In the genomic region with DNA sequence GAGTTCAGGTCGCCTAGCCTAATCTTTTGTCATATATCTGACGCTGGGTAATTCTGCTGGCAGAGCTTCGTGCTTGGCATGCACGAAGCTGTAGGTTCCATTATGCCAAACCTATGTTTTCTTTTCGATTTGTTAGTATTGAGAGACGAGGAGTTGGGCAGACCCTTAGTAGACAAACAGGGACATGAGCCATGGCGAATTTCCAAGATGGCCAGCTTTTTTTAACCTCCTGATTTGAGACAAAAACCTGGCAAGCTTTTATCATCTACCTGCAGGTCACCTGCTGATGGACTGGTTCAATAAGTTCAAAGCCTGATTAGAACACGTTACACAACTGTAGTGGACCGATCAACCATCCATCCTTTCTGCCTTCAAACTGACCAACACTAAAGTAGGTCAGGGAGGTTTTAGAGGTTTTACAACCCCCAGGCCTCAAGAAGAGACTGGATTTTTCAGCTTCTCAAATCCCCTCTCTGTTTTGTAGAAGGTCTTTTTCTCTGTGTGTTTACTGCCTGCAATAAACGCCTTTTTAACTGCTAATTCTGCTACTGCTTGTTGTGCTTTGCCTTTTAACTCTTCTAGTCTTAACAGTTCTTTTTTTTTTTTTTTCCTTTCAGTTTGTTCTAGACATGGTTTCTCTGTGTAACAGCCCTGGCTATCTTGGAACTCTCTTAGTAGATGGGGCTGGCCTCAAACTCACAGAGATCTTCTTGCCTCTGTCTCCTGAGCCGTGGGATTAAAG, we compare ENCODE assay signal across 8 mouse cellular contexts. TPM values are rescaled to one million over a fixed set of nuclear protein-coding genes. Genes with fewer than 3 reads are reported as not detected.
A peak's percentile ranks its signal among the peaks of the same experiment; 100 is the strongest.
DNase-seq lines count a peak whose midpoint lies in the region; ATAC-seq lines count a peak whose summit lies in the region.

No protein-coding gene starts in this region.

- no peak for ATAC-seq in midbrain, embryonic 16.5 days

- no peaks in the 10 kb centered on the region for H3K36me3 ChIP-seq in midbrain, embryonic 16.5 days (ENCODE audit: control insufficient read depth, insufficient read depth, low read length)

- intact Hi-C loops in gastrocnemius, postnatal 36 days (cut with DNase I): no loop called here

- peak overlapping the region; percentile 93 for H3K4me3 ChIP-seq in midbrain, embryonic 16.5 days (ENCODE audit: low read depth, low read length)

- no peaks in the 10 kb centered on the region for H3K27me3 ChIP-seq in midbrain, embryonic 16.5 days (ENCODE audit: control insufficient read depth, insufficient read depth, low read depth, low read length)

- H3K4me2 ChIP-seq in midbrain, embryonic 16.5 days (ENCODE audit: low read length): peak overlapping the region; percentile 58

- peaks cover 21% of the 10 kb centered on the region for H3K4me1 ChIP-seq in midbrain, embryonic 16.5 days (ENCODE audit: control insufficient read depth, insufficient read depth, low read length)

- 37% methylated on average over 11 of the region's 11 CpGs for WGBS in midbrain, embryonic 16.5 days

- DNase-seq in adrenal gland, postnatal 25 days: peak; percentile 4
- DNase-seq in adrenal gland, postnatal 4 days (ENCODE audit: low spot score in 2 of 2): no peak
- peak; percentile 7 for DNase-seq in right cerebral cortex, adult 18-20 months
- DNase-seq in right cerebral cortex, postnatal 36 days (ENCODE audit: low spot score in 2 of 2): no peak
- DNase-seq in forelimb bud, embryonic 11.5 days (ENCODE audit: low read depth, low spot score): peak; percentile 5
- peak; percentile 12 to 23 for DNase-seq in kidney, postnatal 36 days
- no peak for DNase-seq in gastrocnemius, postnatal 36 days

- peak overlapping the region; percentile 70 for H3K27ac ChIP-seq in midbrain, embryonic 16.5 days (ENCODE audit: low read length)

- H3K9ac ChIP-seq in midbrain, embryonic 16.5 days (ENCODE audit: low read depth, low read length): peak overlapping the region; percentile 50

- H3K9me3 ChIP-seq in midbrain, embryonic 16.5 days (replicated peaks; ENCODE audit: control insufficient read depth, low read length, poor library complexity, severe bottlenecking): no peaks in the 10 kb centered on the region

RNA-seq across cellular contexts. Expression of a gene that starts 0.8 kb away (rescaled TPM):
- total RNA-seq in adrenal gland, postnatal 25 days (2021): 38.1 and 41.6 TPM in 2 replicates
- total RNA-seq in adrenal gland, postnatal 4 days (2021): 10 to 100 TPM; 33.7 to 41.5 TPM
- polyA plus RNA-seq in midbrain, embryonic 16.5 days (2015; fragmentation: Nextera tagmentation; extraction: Ambion mirVana): 15.3 and 16.0 TPM in 2 replicates
- 10 to 100 TPM; 14.8 to 15.3 TPM for total RNA-seq in gastrocnemius, postnatal 36 days (2021)

RNA-seq across cellular contexts. Expression of a gene that starts 1.1 kb away (rescaled TPM):
- total RNA-seq in adrenal gland, postnatal 25 days (2021): not detected in 2 replicates
- under 1 TPM in 1 of 2 experiments, not detected in 1; 0.22 TPM for total RNA-seq in adrenal gland, postnatal 4 days (2021)
- not detected in 2 replicates for polyA plus RNA-seq in midbrain, embryonic 16.5 days (2015; fragmentation: Nextera tagmentation; extraction: Ambion mirVana)
- total RNA-seq in gastrocnemius, postnatal 36 days (2021): not detected

RNA-seq across cellular contexts. Expression of a gene that starts 59.2 kb away (rescaled TPM):
- not detected in 2 replicates for total RNA-seq in adrenal gland, postnatal 25 days (2021)
- under 1 TPM; 0.08 to 0.20 TPM for total RNA-seq in adrenal gland, postnatal 4 days (2021)
- polyA plus RNA-seq in midbrain, embryonic 16.5 days (2015; fragmentation: Nextera tagmentation; extraction: Ambion mirVana): not detected in 2 replicates
- under 1 TPM in 1 of 2 experiments, not detected in 1; 0.15 TPM for total RNA-seq in gastrocnemius, postnatal 36 days (2021)

Comparison
In these comparisons a context has a peak if more than half of its experiments do, and no peak if none do; other contexts are left out.
1. DNase-seq: peak in adrenal gland, postnatal 25 days (single experiment), right cerebral cortex, adult 18-20 months (single experiment), forelimb bud, embryonic 11.5 days (single experiment) and kidney, postnatal 36 days (2 of 2); none in adrenal gland, postnatal 4 days (0 of 2), right cerebral cortex, postnatal 36 days (0 of 2) and gastrocnemius, postnatal 36 days (0 of 2).